Mouse (Mus musculus): ENCODE results near the gene Vax2.

Vax2 gene

DNA sequence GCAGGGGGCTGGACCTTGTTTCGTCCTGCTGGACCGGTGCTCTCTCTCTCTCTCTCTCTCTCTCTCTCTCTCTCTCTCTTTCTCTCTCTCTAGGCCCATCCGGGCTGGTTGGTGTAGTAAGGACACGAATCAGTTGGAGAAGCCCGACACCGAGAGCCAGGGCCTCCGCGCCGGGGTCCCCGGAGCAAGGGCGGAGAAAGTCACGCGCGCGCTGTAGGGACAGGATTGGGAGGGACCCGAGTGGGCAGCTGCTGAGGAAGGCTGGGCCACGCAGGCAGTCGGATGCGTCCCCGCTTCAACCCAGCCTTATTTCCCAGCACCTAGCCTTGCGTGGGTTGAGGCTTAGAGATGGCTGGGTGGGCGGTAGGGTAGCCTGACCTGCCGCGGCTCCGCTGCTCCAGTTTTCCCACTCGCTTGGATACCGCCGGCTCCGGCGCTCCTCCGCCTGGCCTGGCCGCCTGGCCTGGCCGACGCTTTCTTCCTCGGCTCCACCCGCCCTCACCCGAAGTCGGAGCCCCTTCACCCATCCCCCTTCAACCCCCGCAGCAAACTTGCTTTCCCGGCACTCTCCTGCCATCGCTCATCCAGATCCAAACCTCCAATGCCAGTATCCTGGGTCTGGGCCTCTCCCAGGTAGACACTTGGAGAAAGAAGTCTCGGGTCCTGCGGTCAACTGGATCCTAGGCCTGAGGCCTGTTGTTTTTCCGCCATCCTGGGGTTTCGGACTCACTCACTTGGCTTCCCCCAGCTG lies 836 bp downstream of the Vax2 start:
- no peak for DNase-seq (ENCODE audit: low read depth, low spot score)

DNA sequence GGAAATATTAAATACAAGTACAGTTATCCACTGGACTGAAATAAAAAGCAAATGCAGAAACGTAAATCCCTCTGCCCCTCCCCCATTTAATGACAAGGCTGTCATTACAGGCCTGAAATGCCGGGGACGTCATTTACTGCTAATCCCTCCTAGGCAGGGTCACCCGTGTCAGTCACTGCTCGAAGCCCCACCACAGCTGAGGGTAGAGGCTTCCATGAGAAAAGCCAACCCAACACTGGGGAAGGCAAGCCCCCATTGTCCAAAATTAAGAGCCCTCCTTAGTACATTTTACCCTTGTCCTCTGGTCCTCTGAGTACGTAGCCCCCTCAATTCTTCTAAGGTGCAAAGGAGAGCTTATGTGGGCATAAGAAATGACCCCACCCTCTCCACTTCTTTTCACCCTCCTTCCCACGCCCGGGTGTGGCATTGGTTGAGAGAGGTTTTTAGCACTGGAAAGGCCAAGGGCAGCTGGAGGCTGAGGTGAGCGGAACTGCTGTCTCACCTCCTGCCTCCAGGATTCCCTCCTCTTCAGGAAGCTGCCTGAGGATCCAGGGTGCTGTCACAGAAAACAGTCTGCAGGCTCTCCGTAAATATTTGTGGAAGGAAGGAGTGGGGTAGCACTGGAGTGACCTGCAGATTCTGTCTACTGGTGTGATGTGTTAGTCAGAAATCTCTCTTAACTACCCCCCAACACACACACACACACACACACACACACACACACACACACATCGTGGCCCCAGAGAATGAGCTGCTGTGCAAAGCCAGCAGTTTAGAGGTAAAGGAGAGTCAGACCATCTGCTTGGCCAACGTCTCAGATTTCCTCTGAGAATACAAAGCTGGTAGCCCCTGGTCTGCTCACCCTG lies 2.4 kb downstream of the Vax2 start:
- no peak for DNase-seq (ENCODE audit: low read depth, low spot score)

DNA sequence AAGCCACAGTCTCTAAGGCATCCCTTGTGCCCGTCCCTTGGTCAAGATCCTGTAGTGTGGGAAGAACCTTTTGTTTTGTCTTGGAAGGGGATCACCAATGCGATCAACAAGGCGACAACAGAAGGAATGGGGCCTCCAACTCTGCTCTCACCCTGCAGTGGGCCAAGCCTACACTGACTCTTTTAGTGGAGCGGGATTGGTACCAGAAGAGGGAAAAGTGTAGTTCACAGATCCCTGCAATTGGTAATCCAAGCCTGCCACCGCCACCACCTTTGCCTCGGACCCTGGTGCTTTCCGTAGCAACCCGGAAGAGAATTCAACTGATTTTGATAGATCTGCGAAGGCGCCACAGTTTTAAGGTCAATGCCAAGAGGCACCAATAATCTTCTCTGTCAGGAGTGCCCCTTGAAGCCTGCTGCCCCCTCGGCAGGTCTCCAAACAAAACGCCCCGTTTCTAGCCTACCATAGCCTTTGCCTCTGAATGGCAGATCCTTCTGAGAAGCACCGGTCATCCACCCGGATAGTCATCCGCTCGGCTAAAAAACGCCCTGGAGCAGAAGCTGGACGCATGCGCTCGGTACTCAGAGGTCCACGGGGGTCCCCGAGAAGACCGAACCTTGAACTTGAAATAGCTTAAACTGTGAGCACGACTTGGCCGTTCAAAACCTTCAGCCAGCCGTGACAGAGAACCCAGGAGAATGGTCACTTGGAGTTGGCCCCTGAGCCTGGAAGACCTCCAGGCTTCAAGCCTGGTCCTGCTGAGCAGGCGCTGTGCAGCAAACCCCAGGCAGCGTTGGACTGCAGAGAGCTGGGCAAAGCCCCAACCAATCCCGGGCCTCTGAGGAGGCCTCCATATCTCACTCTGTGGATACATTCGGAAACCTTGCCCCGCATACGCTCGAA lies 3.4 kb downstream of the Vax2 start:
- DNase-seq (ENCODE audit: low read depth, low spot score) = no peak

DNA sequence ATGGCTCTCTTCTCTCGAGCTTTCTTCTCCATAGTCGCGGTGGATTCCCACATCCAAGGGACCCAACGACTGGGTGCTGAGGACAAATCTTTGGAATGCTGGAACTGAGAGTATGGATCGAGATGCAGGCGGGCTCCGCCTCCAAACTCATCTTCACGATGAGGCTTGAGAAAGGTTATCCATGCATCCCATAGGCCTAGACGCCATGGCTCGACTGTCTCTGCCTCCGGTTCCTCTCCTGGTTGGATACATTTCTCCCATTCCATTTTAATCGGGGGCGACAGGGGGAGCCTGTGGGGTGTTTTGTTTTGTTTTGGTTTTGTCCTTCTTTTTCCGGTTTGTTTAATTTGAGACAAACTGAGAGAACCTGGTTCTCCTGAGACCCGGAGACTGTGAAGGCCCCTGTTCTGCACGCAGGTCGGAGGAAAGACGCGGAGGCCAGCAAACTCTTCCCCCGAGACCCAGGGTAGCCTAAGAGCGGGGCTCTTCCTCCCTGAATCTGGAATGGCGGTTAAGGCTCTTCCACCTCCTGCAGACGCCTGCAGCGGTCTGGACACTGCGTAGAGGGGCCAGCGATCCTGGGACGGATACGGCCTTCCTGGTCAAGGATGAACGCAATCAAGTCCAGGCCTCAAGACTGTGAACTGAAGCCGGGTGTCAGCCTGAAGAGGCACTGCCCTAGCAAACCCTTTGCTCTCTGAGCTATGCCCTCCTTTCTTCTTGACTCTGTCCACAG lies 4.6 kb downstream of the Vax2 start:
- no peak for DNase-seq (ENCODE audit: low read depth, low spot score)

DNA sequence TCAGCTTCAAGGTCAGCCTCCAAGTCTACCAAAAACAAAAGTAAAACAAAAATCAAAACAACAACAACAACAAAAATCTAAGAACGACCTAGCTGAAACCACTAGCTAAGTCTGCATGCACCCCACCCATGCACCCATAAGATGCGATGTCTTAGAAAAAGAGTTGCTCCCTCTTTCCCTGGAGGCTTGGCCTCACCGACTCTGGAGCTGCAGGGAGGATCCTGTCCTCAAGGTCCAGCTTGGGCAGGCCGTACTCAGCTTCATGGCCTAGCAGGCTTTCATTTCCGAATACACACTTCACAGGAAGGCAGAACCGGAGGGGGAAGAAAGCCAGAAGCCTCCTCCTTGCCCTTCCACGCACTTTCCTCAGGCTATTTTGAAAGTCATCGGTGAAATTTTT lies 6.0 kb downstream of the Vax2 start:
- no peak for DNase-seq (ENCODE audit: low read depth, low spot score)

DNA sequence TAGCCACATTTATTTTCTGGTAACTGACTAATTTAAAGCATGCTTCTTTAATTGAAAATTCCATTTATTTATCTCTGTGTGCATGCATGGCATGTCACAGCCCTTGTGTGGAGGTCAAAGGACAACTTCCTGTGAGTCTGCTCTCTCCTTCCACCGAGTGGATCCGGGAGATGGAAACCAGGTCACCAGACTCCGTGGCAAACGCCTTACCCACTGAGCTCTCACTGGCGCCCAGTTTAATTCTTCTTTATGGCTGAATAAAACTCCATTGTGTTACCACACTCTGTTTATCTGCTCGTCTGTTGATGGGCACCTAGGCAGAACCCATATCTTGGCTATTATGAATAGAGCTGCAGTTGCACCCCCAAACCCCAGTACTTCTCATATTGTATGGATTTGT lies 11.5 kb downstream of the Vax2 start:
- no peak for DNase-seq (ENCODE audit: low read depth, low spot score)

DNA sequence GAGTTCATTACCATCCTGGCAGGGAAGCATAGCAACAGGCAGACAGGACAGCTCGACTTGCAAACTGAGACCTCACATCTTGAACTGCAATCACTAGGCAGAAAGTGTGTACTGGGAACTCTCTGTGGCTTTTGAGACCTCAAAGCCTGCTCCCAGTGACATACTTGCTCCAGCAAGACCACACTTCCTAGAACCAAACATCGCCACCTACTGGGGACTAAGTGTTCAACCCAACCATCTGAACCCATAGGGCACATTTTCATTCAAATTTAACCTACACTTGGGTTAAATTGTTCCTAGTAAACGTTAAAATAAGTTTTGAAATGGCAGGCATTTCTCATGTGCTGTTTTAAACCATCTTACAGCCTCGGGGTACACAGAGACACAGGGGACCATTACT lies 16.1 kb downstream of the Vax2 start:
- no peak for DNase-seq (ENCODE audit: low read depth, low spot score)

DNA sequence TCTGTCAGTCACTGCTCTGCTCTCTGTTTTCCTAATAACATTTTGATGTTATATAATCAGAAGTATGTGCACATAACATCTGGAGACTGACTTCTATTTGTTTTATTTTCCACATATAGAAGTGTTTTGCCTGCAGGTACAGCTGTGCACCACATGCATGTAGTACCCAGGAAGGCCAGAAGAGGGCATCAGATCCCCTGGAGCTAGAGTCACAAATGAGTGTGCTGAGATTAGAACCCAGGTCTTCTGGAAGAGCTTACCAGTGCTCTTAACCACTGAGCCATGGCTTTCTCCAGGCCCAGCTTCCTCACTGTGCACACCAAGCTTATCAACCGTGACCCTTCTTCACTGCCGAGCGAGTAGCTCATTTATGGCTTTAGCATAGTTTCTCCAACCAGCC lies 17.4 kb downstream of the Vax2 start:
- DNase-seq (ENCODE audit: low read depth, low spot score) = no peak

DNA sequence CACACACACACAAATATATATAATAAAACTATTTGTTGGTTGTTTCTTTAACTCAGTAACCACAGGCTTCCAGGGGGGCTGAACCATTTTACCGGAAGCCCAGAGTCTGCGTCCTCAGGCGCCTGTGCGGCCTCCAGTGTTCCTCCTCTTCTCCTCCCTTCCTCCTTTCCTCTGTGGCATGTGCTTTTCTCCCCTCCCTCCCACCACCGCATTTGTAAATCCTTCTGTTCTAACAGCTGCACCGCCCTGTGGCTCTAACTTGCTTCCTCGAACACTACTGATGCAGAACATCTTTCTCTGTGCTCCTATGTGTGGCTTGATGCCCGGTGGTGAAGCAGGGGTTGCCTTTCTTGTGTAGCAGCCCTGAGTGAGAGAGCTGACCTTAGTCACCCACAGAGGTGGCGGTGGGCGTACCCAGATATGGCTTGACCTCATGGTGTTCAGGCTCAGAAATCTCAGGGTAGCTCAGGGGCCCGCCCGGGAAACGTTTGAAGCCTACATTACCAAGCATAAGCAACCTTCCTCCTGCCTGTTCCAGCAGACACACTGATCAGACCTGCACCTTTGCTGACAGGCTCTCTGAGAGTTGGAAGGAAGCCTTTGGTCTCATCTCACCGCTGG lies 18.4 kb downstream of the Vax2 start:
- no peak for DNase-seq (ENCODE audit: low read depth, low spot score)

DNA sequence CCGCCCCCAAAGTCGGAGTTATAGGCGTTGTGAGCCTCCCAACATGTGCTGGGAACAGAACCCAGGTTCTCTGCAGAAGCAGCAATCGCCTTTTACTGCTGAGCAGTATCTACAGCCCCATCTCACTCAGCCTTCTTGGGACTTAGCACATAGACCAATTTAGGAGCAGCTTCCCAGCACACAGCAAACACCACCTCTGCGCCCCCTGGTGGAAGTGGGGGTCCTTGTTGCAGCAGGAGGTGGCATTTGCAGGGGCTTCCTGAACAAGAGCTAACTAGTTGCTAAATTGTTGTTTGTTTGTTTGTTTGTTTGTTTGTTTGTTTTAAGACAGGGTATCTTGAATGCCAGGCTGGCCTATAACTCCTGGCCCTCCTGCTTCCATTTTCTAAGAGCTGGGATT lies 20.1 kb downstream of the Vax2 start:
- DNase-seq (ENCODE audit: low read depth, low spot score) = no peak

DNA sequence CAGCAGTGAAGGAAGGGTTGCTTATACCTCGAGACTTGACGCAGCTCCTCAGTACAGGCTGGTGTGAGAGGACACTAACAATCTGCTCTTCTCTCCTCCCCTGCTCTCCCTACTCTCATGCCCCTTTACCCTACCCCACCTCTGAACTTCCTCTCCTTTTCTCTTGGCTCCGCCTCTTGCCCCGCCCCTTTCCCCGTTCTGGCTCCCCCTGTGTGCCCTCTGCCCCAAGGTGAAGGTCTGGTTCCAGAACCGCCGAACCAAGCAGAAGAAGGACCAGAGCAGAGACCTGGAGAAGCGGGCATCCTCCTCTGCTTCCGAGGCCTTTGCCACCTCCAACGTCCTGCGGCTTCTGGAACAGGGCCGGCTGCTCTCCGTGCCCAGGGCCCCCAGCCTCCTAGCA lies 26.2 kb downstream of the Vax2 start:
- DNase-seq (ENCODE audit: low read depth, low spot score) = no peak

DNA sequence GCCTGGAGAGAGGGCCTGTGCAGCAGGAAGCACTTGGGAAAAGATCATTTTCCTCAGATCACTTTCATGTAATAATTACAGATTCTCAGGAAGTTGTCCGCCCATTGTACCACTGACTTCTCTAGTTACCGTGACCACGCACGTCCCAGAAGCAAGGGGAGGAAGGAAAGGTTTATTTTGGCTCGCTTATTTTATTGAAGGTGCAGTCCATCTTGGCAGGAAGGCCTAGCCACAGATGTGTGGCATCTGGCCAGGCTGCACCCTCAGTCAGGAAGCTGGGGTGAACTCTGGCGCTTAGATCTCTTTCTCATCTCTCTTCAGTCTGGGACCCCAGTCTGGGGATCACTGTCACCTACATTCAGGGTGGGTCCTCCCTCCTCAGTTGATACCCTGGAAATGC lies 27.5 kb downstream of the Vax2 start:
- no peak for DNase-seq (ENCODE audit: low read depth, low spot score)

DNA sequence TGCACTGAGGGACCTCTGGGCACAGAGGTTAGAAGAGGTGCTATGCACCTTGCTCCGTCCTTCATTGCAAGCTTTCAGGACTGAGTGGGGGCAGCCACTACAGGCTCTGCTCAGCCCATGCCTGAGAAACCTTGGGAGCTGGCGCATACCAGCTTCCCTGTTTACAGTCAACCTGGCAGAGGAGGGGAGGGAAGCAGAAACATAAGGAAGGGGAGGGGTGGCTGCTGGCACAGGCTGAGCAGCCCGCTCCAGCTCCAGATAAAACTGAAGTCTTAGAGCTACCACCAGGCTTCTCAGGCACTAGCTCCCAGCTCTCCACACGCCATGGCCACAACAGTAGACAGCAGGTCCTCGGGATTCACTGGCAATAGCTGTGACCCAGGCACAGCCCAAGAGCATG lies 31.7 kb downstream of the Vax2 start, which contains the start of gene Atp6v1b1:
Gene Atp6v1b1, plus strand, starts transcription at position 230 of the 400 bp plus-strand sequence.
- DNase-seq (ENCODE audit: low read depth, low spot score) = no peak

DNA sequence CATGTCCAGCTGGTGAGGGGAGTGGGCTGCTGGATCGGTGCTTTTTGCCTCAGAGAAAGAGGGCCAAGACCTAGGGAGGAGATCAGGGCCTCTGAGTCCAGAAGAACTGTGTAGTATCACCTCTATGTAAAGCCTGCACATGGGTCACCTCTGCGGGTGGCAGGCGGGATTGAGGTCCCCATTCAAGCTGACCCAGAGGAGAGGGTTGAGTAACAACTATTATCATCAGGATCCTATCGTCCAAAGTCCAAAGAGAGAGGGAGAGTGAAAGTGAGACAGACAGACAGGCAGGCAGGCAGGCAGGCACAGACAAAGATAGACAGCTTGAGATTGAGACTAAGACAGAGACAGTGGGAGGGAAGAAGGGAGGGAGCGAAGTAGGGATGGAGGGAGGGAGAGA lies 32.1 kb downstream of the Vax2 start:
- DNase-seq (ENCODE audit: low read depth, low spot score) = no peak

DNA sequence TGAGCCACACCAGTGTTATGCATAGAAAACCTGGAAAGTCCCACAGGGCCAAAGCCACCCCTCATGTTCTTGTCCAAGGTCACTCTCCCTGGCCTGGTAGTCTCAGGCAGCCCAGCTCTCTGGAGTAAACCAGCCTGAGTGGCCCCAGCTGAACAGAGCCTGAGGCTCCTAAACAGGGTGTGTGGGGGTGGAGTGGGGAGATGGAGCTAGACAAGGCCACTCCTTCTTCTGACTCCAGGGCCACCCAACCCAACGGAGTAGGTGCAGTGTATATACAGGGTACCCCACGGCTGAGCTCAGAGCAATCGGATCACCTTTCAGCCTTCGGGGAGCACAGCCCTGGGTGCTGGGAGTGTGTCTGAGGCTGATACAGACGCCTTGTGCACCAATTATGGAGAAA lies 33.1 kb downstream of the Vax2 start:
- no peak for DNase-seq (ENCODE audit: low read depth, low spot score)

DNA sequence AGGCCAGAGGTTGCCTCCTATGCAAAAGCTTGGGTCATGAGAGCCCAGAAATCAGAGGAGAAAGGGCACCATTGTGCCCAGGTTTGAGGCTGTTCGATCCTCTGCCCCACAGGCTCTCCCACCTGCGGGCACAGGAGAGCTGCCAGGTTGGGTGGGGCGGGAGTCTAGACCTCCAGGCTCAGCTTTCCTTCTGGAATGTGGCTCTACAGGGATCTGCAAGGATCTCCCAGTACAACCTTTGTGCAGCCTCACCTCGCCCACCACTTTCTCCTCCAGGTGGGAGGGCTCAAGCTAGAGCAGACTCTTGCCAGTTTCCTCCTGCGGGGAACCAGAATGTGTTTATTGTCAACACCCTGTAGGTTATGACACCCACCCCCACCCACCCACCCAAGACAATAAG lies 33.5 kb downstream of the Vax2 start:
- DNase-seq (ENCODE audit: low read depth, low spot score) = no peak

DNA sequence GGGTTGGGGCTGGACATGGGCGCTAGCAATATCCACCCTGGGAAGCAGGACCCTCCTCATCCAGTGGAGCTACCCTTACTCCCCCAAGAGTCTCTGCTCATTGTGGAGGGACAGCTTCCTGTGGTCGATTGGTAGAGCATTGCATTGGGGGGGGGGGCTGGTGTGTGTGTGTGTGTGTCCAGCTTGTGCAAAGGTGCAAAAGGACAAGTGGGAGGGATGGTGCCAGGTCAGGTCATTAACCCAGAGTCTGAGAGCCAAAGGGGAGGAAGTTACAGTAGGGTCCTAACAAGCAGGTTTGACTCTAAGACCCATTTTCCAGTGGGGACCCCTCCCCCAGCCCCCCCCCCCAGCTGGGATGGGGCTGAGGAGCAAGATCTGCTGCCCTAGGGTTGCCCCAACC lies 34.4 kb downstream of the Vax2 start:
- DNase-seq (ENCODE audit: low read depth, low spot score) = no peak

DNA sequence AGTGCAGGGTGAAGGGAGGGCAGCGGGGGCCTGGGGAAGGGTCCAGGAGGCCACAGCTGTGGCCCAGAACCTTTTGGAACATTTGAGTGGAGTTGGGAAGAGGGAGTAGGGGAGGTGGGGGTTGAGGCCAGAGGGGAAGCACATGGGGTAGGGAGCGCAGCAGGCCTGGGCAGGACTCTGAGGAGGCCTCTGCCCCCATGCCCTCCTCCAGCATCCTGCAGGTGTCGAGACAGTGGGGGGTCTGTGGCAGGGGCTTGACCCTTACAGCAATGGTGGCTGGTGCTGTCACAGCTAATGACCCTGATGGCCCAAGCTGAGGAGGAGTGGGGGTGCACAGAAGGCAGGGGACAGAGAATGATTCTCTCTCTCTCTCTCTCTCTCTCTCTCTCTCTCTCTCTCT lies 38.2 kb downstream of the Vax2 start:
- no peak for DNase-seq (ENCODE audit: low read depth, low spot score)

DNA sequence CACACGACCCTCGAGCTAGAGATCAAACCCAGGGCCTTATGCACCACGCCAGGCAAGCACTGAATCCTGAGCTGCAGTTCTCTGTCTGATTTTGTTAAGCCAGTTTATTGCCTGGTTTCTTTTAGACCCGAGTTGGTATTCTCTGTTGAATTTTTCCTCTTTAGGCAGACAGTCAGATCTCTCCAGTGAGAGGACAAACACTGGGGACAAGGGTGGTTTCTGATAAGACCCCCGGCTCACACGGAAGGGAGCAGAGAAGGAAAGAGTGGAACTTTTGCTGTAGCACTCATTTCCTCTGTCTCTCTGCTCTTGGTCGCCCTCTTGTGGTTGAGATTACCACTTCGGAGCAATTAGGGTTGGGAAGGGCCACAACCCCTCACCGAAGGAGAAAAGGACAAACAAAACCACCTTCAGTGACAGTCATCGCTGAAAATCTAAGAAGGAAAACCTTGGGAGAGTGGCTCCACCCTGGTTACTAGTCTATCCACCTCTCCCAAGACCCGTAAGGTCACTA lies 39.2 kb downstream of the Vax2 start:
- DNase-seq (ENCODE audit: low read depth, low spot score) = peak; percentile 57

DNA sequence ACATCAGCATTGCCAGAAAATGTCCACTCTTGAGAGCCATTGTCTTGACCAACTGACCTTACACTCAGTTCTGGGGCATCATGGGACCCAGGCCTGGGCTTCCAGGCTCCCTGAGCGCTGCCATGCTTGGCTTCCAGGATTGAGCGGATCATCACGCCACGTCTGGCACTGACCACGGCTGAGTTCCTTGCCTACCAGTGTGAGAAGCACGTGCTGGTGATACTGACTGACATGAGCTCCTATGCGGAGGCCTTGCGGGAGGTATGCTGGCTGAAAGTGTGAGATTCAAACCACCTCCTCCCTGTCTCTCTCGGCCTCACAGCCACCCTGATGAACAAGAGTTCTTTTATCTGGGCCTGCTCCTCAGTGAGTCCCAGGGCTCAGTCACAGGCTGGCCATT lies 45.0 kb downstream of the Vax2 start:
- DNase-seq (ENCODE audit: low read depth, low spot score) = no peak

DNA sequence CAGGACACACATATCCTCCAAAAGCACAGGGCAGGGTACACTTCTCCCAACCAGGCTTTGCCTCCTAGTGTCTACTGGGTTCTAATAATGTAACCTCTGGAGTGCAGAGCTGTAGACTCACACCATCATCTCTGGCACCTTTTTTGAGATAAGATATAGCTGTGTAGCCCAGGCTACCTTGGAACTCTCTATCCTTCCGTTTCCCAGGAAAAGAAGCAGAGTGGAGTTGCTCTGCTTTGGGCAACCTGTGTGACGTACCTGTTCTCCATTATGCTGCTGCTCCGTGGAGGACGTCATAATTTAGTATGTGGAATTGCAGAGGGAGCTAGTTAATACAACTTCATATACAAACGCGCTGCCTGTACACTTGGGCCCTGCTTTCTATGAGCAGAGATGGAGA lies 51.3 kb downstream of the Vax2 start, which contains the start of gene Ankrd53:
Gene Ankrd53, plus strand, starts transcription at position 301 of the 400 bp plus-strand sequence.
- DNase-seq (ENCODE audit: low read depth, low spot score) = no peak
